Mouse (Mus musculus): ENCODE measurements around the gene Ktn1. TPM values are rescaled to one million over a fixed set of nuclear protein-coding genes. Genes with fewer than 3 reads are reported as not detected.

Ktn1 gene
- polyA plus RNA-seq (2015; fragmentation: Nextera tagmentation; extraction: Ambion mirVana): 68.3 and 69.0 TPM in 2 replicates

GRCm38 (mm10) chr14:47648218-47648617 is at the start of gene Ktn1:
TSS of gene Ktn1 (plus strand) at chr14:47648448.
- peak within 1 kb of the TSS; percentile 93 for H3K9ac ChIP-seq (ENCODE audit: low read depth, low read length)
- peak within 1 kb of the TSS; percentile 97 for H3K27ac ChIP-seq
- H3K36me3 ChIP-seq (ENCODE audit: insufficient read depth, low read length): no peaks in the 10 kb centered on the region
- H3K4me1 ChIP-seq (replicated peaks; ENCODE audit: insufficient read depth, low read length): no peaks in the 10 kb centered on the region
- ATAC-seq (replicated peaks; ENCODE audit: low FRiP score, low read depth) (no peak), DNase-seq (ENCODE audit: low spot score) (no peak)
- H3K4me3 ChIP-seq (replicated peaks; ENCODE audit: low read depth, low read length): peak within 1 kb of the TSS; percentile 98
- no peaks in the 10 kb centered on the region for H3K27me3 ChIP-seq (ENCODE audit: insufficient read depth, low read length)
- no peaks in the 10 kb centered on the region for H3K9me3 ChIP-seq (replicated peaks; ENCODE audit: low read length)
- TF ChIP-seq CTCF (IDR thresholded peaks at IDR 0.05; ENCODE audit: low read depth): no peak
- peak within 1 kb of the TSS; percentile 71 for H3K4me2 ChIP-seq (ENCODE audit: low read length)
- WGBS: 43% methylated on average over 5 of the region's 5 CpGs

GRCm38 (mm10) chr14:47613254-47613653 is 35.0 kb upstream of the Ktn1 start:
- H3K27ac ChIP-seq: no peak overlapping the region
- H3K4me2 ChIP-seq (ENCODE audit: low read length): no peak overlapping the region
- TF ChIP-seq CTCF (IDR thresholded peaks at IDR 0.05; ENCODE audit: low read depth): no peak
- H3K4me1 ChIP-seq (replicated peaks; ENCODE audit: insufficient read depth, low read length): no peaks in the 10 kb centered on the region
- no peaks in the 10 kb centered on the region for H3K27me3 ChIP-seq (ENCODE audit: insufficient read depth, low read length)
- no peak overlapping the region for H3K9ac ChIP-seq (ENCODE audit: low read depth, low read length)
- no peaks in the 10 kb centered on the region for H3K9me3 ChIP-seq (replicated peaks; ENCODE audit: low read length)
- 47% methylated on average over 7 of the region's 7 CpGs for WGBS
- no peak overlapping the region for H3K4me3 ChIP-seq (replicated peaks; ENCODE audit: low read depth, low read length)
- DNase-seq (ENCODE audit: low spot score) (peak; percentile 42), ATAC-seq (replicated peaks; ENCODE audit: low FRiP score, low read depth) (no peak)
- H3K36me3 ChIP-seq (ENCODE audit: insufficient read depth, low read length): no peaks in the 10 kb centered on the region

GRCm38 (mm10) chr14:47618891-47619290 is 29.4 kb upstream of the Ktn1 start:
- Histone ChIP-seq H3K9ac (ENCODE audit: low read depth, low read length) (no peak overlapping the region), H3K27ac (no peak overlapping the region), H3K4me2 (ENCODE audit: low read length) (no peak overlapping the region), H3K27me3 (ENCODE audit: insufficient read depth, low read length) (no peaks in the 10 kb centered on the region), H3K9me3 (replicated peaks; ENCODE audit: low read length) (no peaks in the 10 kb centered on the region), H3K4me1 (replicated peaks; ENCODE audit: insufficient read depth, low read length) (no peaks in the 10 kb centered on the region), H3K36me3 (ENCODE audit: insufficient read depth, low read length) (no peaks in the 10 kb centered on the region), H3K4me3 (replicated peaks; ENCODE audit: low read depth, low read length) (no peak overlapping the region)
- 61% methylated on average over 5 of the region's 5 CpGs for WGBS
- peak; percentile 3 for DNase-seq (ENCODE audit: low spot score)
- no peak for TF ChIP-seq CTCF (IDR thresholded peaks at IDR 0.05; ENCODE audit: low read depth)
- ATAC-seq (replicated peaks; ENCODE audit: low FRiP score, low read depth): no peak

- no peaks in the 10 kb centered on the region; the same call in 1 of the 2 replicates for H3K4me1 ChIP-seq (replicated peaks; ENCODE audit: insufficient read depth, low read length)
- ATAC-seq (replicated peaks; ENCODE audit: low FRiP score, low read depth) (no peak), DNase-seq (ENCODE audit: low spot score) (no peak)
- no peak overlapping the region for H3K4me3 ChIP-seq (replicated peaks; ENCODE audit: low read depth, low read length)
- H3K27ac ChIP-seq: no peak overlapping the region
- no peaks in the 10 kb centered on the region for H3K9me3 ChIP-seq (replicated peaks; ENCODE audit: low read length)
- H3K9ac ChIP-seq (ENCODE audit: low read depth, low read length): no peak overlapping the region
- H3K27me3 ChIP-seq (ENCODE audit: insufficient read depth, low read length): no peaks in the 10 kb centered on the region
- no peaks in the 10 kb centered on the region for H3K36me3 ChIP-seq (ENCODE audit: insufficient read depth, low read length)
- WGBS: 85% methylated on average over 5 of the region's 5 CpGs
- TF ChIP-seq CTCF (IDR thresholded peaks at IDR 0.05; ENCODE audit: low read depth): no peak
- no peak overlapping the region for H3K4me2 ChIP-seq (ENCODE audit: low read length)
Measured at GRCm38 (mm10) chr14:47621901-47622300, 26.3 kb upstream of the Ktn1 start.

GRCm38 (mm10) chr14:47624837-47625236 is 23.4 kb upstream of the Ktn1 start:
- no peaks in the 10 kb centered on the region for H3K9me3 ChIP-seq (replicated peaks; ENCODE audit: low read length)

GRCm38 (mm10) chr14:47626143-47626542 is 22.1 kb upstream of the Ktn1 start:
- ATAC-seq (replicated peaks; ENCODE audit: low FRiP score, low read depth) (no peak), DNase-seq (ENCODE audit: low spot score) (no peak)
- no peaks in the 10 kb centered on the region; the same call in 1 of the 2 replicates for H3K4me1 ChIP-seq (replicated peaks; ENCODE audit: insufficient read depth, low read length)
- H3K36me3 ChIP-seq (ENCODE audit: insufficient read depth, low read length): no peaks in the 10 kb centered on the region
- no peaks in the 10 kb centered on the region for H3K27me3 ChIP-seq (ENCODE audit: insufficient read depth, low read length)
- no peak overlapping the region for H3K9ac ChIP-seq (ENCODE audit: low read depth, low read length)
- no peaks in the 10 kb centered on the region for H3K9me3 ChIP-seq (replicated peaks; ENCODE audit: low read length)
- 81% methylated on average over 4 of the region's 4 CpGs for WGBS
- no peak overlapping the region for H3K4me2 ChIP-seq (ENCODE audit: low read length)
- H3K4me3 ChIP-seq (replicated peaks; ENCODE audit: low read depth, low read length): no peak overlapping the region
- TF ChIP-seq CTCF (IDR thresholded peaks at IDR 0.05; ENCODE audit: low read depth): no peak
- H3K27ac ChIP-seq: no peak overlapping the region

More at GRCm38 (mm10) chr14:47624837-47625236, 23.4 kb upstream of the Ktn1 start:
- no peaks in the 10 kb centered on the region for H3K36me3 ChIP-seq (ENCODE audit: insufficient read depth, low read length)
- peak overlapping the region; percentile 44; the same call in 1 of the 2 replicates for H3K4me2 ChIP-seq (ENCODE audit: low read length)
- H3K27ac ChIP-seq: no peak overlapping the region
- no peaks in the 10 kb centered on the region; the same call in 1 of the 2 replicates for H3K4me1 ChIP-seq (replicated peaks; ENCODE audit: insufficient read depth, low read length)
- no peak for DNase-seq (ENCODE audit: low spot score)
- H3K4me3 ChIP-seq (replicated peaks; ENCODE audit: low read depth, low read length): no peak overlapping the region
- ATAC-seq (replicated peaks; ENCODE audit: low FRiP score, low read depth): no peak
- 56% methylated on average over 3 of the region's 3 CpGs for WGBS
- H3K9ac ChIP-seq (ENCODE audit: low read depth, low read length): no peak overlapping the region
- H3K27me3 ChIP-seq (ENCODE audit: insufficient read depth, low read length): no peaks in the 10 kb centered on the region
- TF ChIP-seq CTCF (IDR thresholded peaks at IDR 0.05; ENCODE audit: low read depth): no peak

- Histone ChIP-seq H3K27ac (no peak overlapping the region), H3K4me2 (ENCODE audit: low read length) (no peak overlapping the region), H3K4me1 (replicated peaks; ENCODE audit: insufficient read depth, low read length) (no peaks in the 10 kb centered on the region; the same call in 1 of the 2 replicates), H3K36me3 (ENCODE audit: insufficient read depth, low read length) (no peaks in the 10 kb centered on the region), H3K9ac (ENCODE audit: low read depth, low read length) (no peak overlapping the region), H3K27me3 (ENCODE audit: insufficient read depth, low read length) (no peaks in the 10 kb centered on the region), H3K4me3 (replicated peaks; ENCODE audit: low read depth, low read length) (no peak overlapping the region), H3K9me3 (replicated peaks; ENCODE audit: low read length) (no peaks in the 10 kb centered on the region)
- ATAC-seq (replicated peaks; ENCODE audit: low FRiP score, low read depth) (no peak), DNase-seq (ENCODE audit: low spot score) (no peak)
- TF ChIP-seq CTCF (IDR thresholded peaks at IDR 0.05; ENCODE audit: low read depth): no peak
- 64% methylated on average over 2 of the region's 2 CpGs for WGBS
Measured at GRCm38 (mm10) chr14:47626812-47627211, 21.4 kb upstream of the Ktn1 start.
